Mouse (Mus musculus): ENCODE data around the gene Wipi2. TPM values are rescaled to one million over a fixed set of nuclear protein-coding genes. Genes with fewer than 3 reads are reported as not detected.

Wipi2 gene
- total and polyA plus RNA-seq, 2 experiments from 2014 or later, result 19.6 to 37.2 TPM

- TF ChIP-seq EP300 (IDR thresholded peaks at IDR 0.05; ENCODE audit: low read depth), result no peak
- TF ChIP-seq CTCF (IDR thresholded peaks at IDR 0.05; ENCODE audit: low read depth), result peak; percentile 59
- peaks cover 24% of the 10 kb centered on the region for H3K36me3 ChIP-seq (replicated peaks; ENCODE audit: control insufficient read depth, insufficient read depth, low read length)
- no peak overlapping the region for H3K9ac ChIP-seq (replicated peaks; ENCODE audit: low read depth, low read length)
- ATAC-seq (ENCODE audit: insufficient read depth, low read depth) (no peak), DNase-seq (ENCODE audit: low spot score) (peak; percentile 7)
- no peaks in the 10 kb centered on the region for H3K27me3 ChIP-seq (ENCODE audit: control insufficient read depth, insufficient read depth, low read length)
- no peak overlapping the region for H3K4me3 ChIP-seq (ENCODE audit: low read depth, low read length)
- H3K9me3 ChIP-seq (replicated peaks; ENCODE audit: control insufficient read depth, low read length), result no peaks in the 10 kb centered on the region
- H3K4me2 ChIP-seq (ENCODE audit: low read depth, low read length), result no peak overlapping the region
- H3K27ac ChIP-seq (ENCODE audit: low read depth), result no peak overlapping the region
- WGBS, result 30% methylated on average over 5 of the region's 5 CpGs
- H3K4me1 ChIP-seq (ENCODE audit: control insufficient read depth, insufficient read depth), result no peaks in the 10 kb centered on the region
Measured at GRCm38 (mm10) chr5:142673082-142673481, 45.6 kb downstream of the Wipi2 start.

- no peaks in the 10 kb centered on the region for H3K4me1 ChIP-seq (ENCODE audit: control insufficient read depth, insufficient read depth)
- H3K27me3 ChIP-seq (ENCODE audit: control insufficient read depth, insufficient read depth, low read length), result no peaks in the 10 kb centered on the region
- 49% methylated on average over 7 of the region's 7 CpGs for WGBS
- 0 out of 2 replicates have a peak, but pooled peaks cover under 1% of the 10 kb centered on the region for H3K9me3 ChIP-seq (replicated peaks; ENCODE audit: control insufficient read depth, low read length)
- no peak overlapping the region for H3K27ac ChIP-seq (ENCODE audit: low read depth)
- H3K4me3 ChIP-seq (ENCODE audit: low read depth, low read length), result no peak overlapping the region
- H3K4me2 ChIP-seq (ENCODE audit: low read depth, low read length), result no peak overlapping the region
- no peaks in the 10 kb centered on the region for H3K36me3 ChIP-seq (replicated peaks; ENCODE audit: control insufficient read depth, insufficient read depth, low read length)
- no peak for DNase-seq (ENCODE audit: low spot score)
- no peak for ATAC-seq (ENCODE audit: insufficient read depth, low read depth)
- TF ChIP-seq EP300 (IDR thresholded peaks at IDR 0.05; ENCODE audit: low read depth) (no peak), CTCF (IDR thresholded peaks at IDR 0.05; ENCODE audit: low read depth) (no peak)
- H3K9ac ChIP-seq (replicated peaks; ENCODE audit: low read depth, low read length), result no peak overlapping the region
Measured at GRCm38 (mm10) chr5:142678141-142678571, 50.7 kb downstream of the Wipi2 start.

GRCm38 (mm10) chr5:142679065-142679464 lies 51.6 kb downstream of the Wipi2 start:
- no peaks in the 10 kb centered on the region for H3K36me3 ChIP-seq (replicated peaks; ENCODE audit: control insufficient read depth, insufficient read depth, low read length)
- no peak overlapping the region for H3K27ac ChIP-seq (ENCODE audit: low read depth)
- H3K9ac ChIP-seq (replicated peaks; ENCODE audit: low read depth, low read length), result no peak overlapping the region
- H3K9me3 ChIP-seq (replicated peaks; ENCODE audit: control insufficient read depth, low read length), result 0 out of 2 replicates have a peak, but pooled peaks cover 2% of the 10 kb centered on the region
- DNase-seq (ENCODE audit: low spot score), result no peak
- TF ChIP-seq EP300 (IDR thresholded peaks at IDR 0.05; ENCODE audit: low read depth), result no peak
- no peak for TF ChIP-seq CTCF (IDR thresholded peaks at IDR 0.05; ENCODE audit: low read depth)
- H3K4me3 ChIP-seq (ENCODE audit: low read depth, low read length), result no peak overlapping the region
- H3K4me2 ChIP-seq (ENCODE audit: low read depth, low read length), result no peak overlapping the region
- WGBS, result 86% methylated on average over 1 of the region's 1 CpGs
- no peak for ATAC-seq (ENCODE audit: insufficient read depth, low read depth)
- no peaks in the 10 kb centered on the region for H3K27me3 ChIP-seq (ENCODE audit: control insufficient read depth, insufficient read depth, low read length)
- H3K4me1 ChIP-seq (ENCODE audit: control insufficient read depth, insufficient read depth), result no peaks in the 10 kb centered on the region

GRCm38 (mm10) chr5:142681911-142682310 lies 54.4 kb downstream of the Wipi2 start:
- H3K9ac ChIP-seq (replicated peaks; ENCODE audit: low read depth, low read length), result no peak overlapping the region
- H3K4me1 ChIP-seq (ENCODE audit: control insufficient read depth, insufficient read depth), result no peaks in the 10 kb centered on the region
- 0 out of 2 replicates have a peak, but pooled peaks cover 2% of the 10 kb centered on the region for H3K9me3 ChIP-seq (replicated peaks; ENCODE audit: control insufficient read depth, low read length)
- WGBS, result 59% methylated on average over 3 of the region's 3 CpGs
- H3K36me3 ChIP-seq (replicated peaks; ENCODE audit: control insufficient read depth, insufficient read depth, low read length), result no peaks in the 10 kb centered on the region
- H3K4me2 ChIP-seq (ENCODE audit: low read depth, low read length), result no peak overlapping the region
- ATAC-seq (ENCODE audit: insufficient read depth, low read depth) (no peak), DNase-seq (ENCODE audit: low spot score) (no peak)
- no peaks in the 10 kb centered on the region for H3K27me3 ChIP-seq (ENCODE audit: control insufficient read depth, insufficient read depth, low read length)
- no peak overlapping the region for H3K4me3 ChIP-seq (ENCODE audit: low read depth, low read length)
- no peak overlapping the region for H3K27ac ChIP-seq (ENCODE audit: low read depth)
- TF ChIP-seq CTCF (IDR thresholded peaks at IDR 0.05; ENCODE audit: low read depth), result no peak
- no peak for TF ChIP-seq EP300 (IDR thresholded peaks at IDR 0.05; ENCODE audit: low read depth)

GRCm38 (mm10) chr5:142682529-142682928 lies 55.0 kb downstream of the Wipi2 start:
- Histone ChIP-seq H3K27ac (ENCODE audit: low read depth) (no peak overlapping the region), H3K9ac (replicated peaks; ENCODE audit: low read depth, low read length) (no peak overlapping the region), H3K27me3 (ENCODE audit: control insufficient read depth, insufficient read depth, low read length) (no peaks in the 10 kb centered on the region), H3K36me3 (replicated peaks; ENCODE audit: control insufficient read depth, insufficient read depth, low read length) (no peaks in the 10 kb centered on the region), H3K4me3 (ENCODE audit: low read depth, low read length) (no peak overlapping the region), H3K4me1 (ENCODE audit: control insufficient read depth, insufficient read depth) (no peaks in the 10 kb centered on the region), H3K4me2 (ENCODE audit: low read depth, low read length) (no peak overlapping the region), H3K9me3 (replicated peaks; ENCODE audit: control insufficient read depth, low read length) (0 out of 2 replicates have a peak, but pooled peaks cover 2% of the 10 kb centered on the region)
- no peak for TF ChIP-seq CTCF (IDR thresholded peaks at IDR 0.05; ENCODE audit: low read depth)
- no peak for TF ChIP-seq EP300 (IDR thresholded peaks at IDR 0.05; ENCODE audit: low read depth)
- 80% methylated on average over 5 of the region's 5 CpGs for WGBS
- ATAC-seq (ENCODE audit: insufficient read depth, low read depth) (no peak), DNase-seq (ENCODE audit: low spot score) (no peak)

- ATAC-seq (ENCODE audit: insufficient read depth, low read depth), result no peak
- TF ChIP-seq CTCF (IDR thresholded peaks at IDR 0.05; ENCODE audit: low read depth) (no peak), EP300 (IDR thresholded peaks at IDR 0.05; ENCODE audit: low read depth) (no peak)
- Histone ChIP-seq H3K27me3 (ENCODE audit: control insufficient read depth, insufficient read depth, low read length) (no peaks in the 10 kb centered on the region), H3K27ac (ENCODE audit: low read depth) (no peak overlapping the region), H3K9ac (replicated peaks; ENCODE audit: low read depth, low read length) (no peak overlapping the region), H3K4me3 (ENCODE audit: low read depth, low read length) (no peak overlapping the region), H3K4me2 (ENCODE audit: low read depth, low read length) (no peak overlapping the region), H3K9me3 (replicated peaks; ENCODE audit: control insufficient read depth, low read length) (no peaks in the 10 kb centered on the region), H3K4me1 (ENCODE audit: control insufficient read depth, insufficient read depth) (no peaks in the 10 kb centered on the region), H3K36me3 (replicated peaks; ENCODE audit: control insufficient read depth, insufficient read depth, low read length) (no peaks in the 10 kb centered on the region)
- no peak for DNase-seq (ENCODE audit: low spot score)
- 38% methylated on average over 6 of the region's 6 CpGs for WGBS
Measured at GRCm38 (mm10) chr5:142688866-142689265, 61.4 kb downstream of the Wipi2 start.
